Mouse (Mus musculus): ENCODE results near the gene Pepd.

GRCm38 (mm10) chr7:34985646-34986045 is 73.5 kb downstream of the Pepd start:
- no peak for TF ChIP-seq CTCF (IDR thresholded peaks at IDR 0.05; ENCODE audit: extremely low read depth, insufficient read depth, low read length)
- no peak for TF ChIP-seq POLR2A (IDR thresholded peaks at IDR 0.05; ENCODE audit: extremely low read depth, insufficient read depth, low read length)

Measured in cortical plate, adult 2 months (tissue).